Mouse (Mus musculus): ENCODE measurements at regions not wholly inside any gene's neighbourhood (a gene's known extent, or its start where the extent isn't known, plus 50 kb on each side); places are given as distances from the start of the nearest gene placed in this dataset.
"Not testable (repeated sequence)": the region's sequence is repeated elsewhere in the genome, so short reads cannot be mapped to it uniquely, and the experiment has no call there.

- DNase-seq: no peak
Measured at GRCm38 (mm10) chr2:44513080-44513724, 414.3 kb downstream of the Gtdc1 start.

DNA sequence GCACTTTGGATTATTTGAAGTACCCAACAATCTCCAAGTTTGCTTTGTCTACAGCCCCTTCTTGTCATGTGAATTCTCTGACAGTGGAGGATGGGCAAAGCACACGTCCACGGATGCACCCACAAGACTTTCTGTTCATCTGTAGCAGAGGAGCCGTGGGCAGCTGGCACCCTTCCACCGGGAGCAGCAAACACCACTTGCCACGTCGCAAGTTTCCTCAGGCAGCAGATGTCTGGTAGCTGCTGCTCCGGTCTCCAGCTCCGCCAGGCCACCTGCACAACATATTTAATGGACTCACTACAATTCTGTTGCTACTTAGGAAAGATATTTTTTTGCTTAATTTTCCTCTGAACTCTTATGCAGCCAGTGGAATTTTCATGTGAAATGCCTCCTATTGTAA is 415.1 kb downstream of the Gtdc1 start:
- no peak for DNase-seq

GRCm38 (mm10) chr2:44509101-44509500 is 418.4 kb downstream of the Gtdc1 start:
- no peak for DNase-seq

DNA sequence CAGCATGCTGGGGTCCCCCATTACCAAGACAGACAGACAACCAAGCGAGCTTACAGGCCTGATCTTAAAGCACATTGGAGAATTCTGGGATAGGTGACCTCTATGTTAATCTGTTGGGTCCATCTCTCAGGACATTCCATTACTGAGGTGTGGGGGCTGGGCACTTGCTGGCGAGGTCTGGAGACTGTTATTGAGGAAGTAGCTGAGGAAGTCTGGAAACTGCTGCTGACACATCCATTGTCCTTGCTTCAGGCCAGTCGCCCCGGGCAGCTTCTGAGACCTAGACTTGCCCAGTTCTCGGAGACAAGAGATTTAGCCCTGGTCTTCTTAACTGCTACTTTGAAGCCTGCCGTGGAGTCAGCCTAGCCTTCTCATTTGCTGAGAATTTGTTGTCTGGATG is 423.2 kb downstream of the Gtdc1 start:
- DNase-seq: peak; percentile 41 to 45

DNA sequence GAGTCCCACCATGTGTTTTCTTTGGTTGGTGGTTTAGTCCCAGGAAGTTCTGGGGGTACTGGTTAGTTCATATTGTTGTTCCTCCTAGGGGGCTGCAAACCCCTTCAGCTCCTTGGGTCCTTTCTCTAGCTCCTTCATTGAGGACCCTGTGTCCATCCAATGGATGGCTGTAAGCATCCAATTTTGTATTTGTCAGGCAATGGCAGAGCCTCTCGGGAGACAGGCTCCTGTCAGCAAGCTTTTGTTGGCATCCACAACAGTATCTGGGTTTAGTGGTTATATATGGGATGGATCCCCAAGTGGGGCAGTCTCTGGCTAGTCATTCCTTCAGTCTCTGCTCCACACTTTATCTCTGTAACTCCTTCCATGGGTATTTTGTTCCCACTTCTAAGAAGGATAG is 436.7 kb downstream of the Gtdc1 start:
- DNase-seq: not testable (repeated sequence)

- no peak for DNase-seq
Measured at GRCm38 (mm10) chr2:44490230-44490629, 437.2 kb downstream of the Gtdc1 start.

DNA sequence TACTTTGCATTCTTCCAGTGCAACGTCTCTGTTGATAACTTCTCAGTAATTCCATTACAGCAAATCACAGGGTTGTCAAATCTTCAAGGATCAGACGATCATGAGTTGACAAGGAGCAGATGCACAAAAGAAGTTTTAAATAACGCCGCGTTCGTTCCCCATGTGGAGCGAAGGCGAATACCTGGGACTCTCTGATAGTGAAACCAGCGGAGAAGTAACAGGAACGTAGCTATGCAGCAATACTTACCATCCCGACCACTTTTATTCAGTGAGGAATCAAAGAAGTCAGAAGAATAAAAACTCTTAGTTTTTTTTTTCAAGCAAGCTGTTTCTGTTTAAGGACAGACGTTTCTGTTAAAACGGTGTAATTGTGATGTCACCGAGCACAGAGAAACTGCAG is 441.6 kb downstream of the Gtdc1 start:
- no peak for DNase-seq

DNA sequence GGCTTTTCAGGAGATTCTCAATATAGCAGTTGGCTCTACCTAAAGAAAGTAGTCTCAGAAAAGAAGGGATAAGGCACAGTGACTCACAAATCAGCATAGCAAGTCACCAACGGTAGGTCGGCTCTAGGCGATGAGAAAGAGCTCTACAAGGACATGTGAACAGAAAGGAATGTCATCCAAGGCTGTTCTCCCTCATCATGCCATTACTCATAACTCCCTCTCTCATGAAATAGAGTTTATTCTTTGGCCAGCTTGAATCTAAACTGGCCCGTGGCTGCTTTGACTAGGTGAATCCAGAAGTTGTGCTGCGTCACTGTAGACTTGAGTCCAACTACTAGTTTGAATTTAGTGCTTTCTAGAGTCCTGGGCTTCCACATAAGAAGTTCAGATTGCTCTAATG is 447.7 kb downstream of the Gtdc1 start:
- DNase-seq: no peak

DNA sequence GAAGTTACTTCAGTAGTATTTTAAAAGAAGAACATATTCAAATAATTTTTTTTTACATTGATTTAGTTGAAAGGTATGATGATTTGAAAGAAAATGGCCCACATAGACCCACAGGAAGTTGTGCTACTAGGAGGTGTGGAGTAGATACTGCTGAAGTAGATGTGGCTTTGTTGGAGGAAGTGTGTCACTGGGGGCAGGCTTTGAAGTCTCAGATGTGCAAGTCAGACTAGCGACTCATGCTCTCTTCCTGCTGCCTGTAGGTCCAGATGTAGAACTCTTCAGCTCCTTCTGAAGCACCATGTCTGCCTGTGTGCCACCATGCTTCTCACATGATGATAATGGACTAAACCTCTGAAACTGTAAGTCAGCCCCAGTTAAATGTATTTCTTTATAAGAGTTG is 452.0 kb downstream of the Gtdc1 start:
- DNase-seq: no peak

- no peak for DNase-seq
Measured at GRCm38 (mm10) chr2:44474653-44475052, 452.8 kb downstream of the Gtdc1 start.

DNA sequence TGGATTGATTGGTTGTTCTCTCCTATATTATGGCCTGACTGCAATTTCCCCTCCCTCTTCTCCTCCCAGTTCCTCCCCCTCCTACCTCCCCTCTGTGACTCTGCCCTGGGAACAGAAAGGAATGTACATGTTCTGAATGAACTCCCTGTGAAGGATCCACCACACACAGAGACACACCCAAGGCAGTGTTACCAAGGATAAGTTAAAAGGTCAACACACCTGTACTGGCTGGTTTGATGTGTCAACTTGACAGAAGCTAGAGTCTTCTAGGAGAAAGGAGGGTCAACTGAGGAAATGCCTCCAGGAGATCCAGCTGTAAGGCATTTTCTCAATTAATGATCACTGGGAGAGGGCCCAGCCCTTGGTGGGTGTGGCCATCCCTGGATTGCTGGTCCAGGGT is 456.1 kb downstream of the Gtdc1 start:
- DNase-seq: no peak

DNA sequence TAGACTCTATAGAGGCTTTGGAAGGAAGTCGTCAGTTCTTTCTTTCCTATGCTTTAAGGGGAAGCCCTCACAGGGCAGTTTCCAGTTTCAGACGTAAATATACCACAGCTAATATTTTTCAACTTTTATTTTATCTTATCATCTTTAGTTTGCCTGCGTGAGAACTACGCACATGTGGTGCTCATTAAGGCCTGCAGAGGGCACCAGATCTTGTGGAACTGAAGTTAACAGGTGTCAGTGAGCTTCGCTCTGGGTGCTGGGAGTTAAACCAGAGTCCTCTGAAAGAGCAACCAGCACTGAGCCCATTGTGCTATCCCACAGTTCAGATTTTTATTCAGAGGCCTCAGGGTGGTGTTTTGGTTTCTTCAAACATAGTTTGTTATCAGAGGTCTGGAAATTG is 456.5 kb downstream of the Gtdc1 start:
- no peak for DNase-seq

- no peak for DNase-seq
Measured at GRCm38 (mm10) chr2:44464631-44465030, 462.8 kb downstream of the Gtdc1 start.

GRCm38 (mm10) chr2:44462619-44463329 is 464.7 kb downstream of the Gtdc1 start:
- DNase-seq: no peak

GRCm38 (mm10) chr2:44461289-44462250 is 465.9 kb downstream of the Gtdc1 start:
- DNase-seq: no peak

GRCm38 (mm10) chr2:44449471-44449870 is 478.0 kb downstream of the Gtdc1 start:
- DNase-seq: no peak

Data from kidney, adult 8-10 months (tissue).